Mouse (Mus musculus) macrophage (primary cell): Measurements from ENCODE around the gene Mob3c. TPM values are rescaled to one million over a fixed set of nuclear protein-coding genes. Genes with fewer than 3 reads are reported as not detected.
A peak's percentile ranks its signal among the peaks of the same experiment; 100 is the strongest.

Experiments
- H3K27ac ChIP-seq: fragments of 350-480 bp; formaldehyde crosslinking; 2 replicates; pipeline ENCODE4 v1.9.0; 2021
- H3K36me3 ChIP-seq: fragments of 350-480 bp; formaldehyde crosslinking; 2 replicates; pipeline ENCODE4 v1.9.0; 2021; ENCODE audit errors: inconsistent target
- H3K4me3 ChIP-seq: fragments of 350-480 bp; formaldehyde crosslinking; 2 replicates; pipeline ENCODE4 v1.9.0; 2021; ENCODE audit errors: inconsistent target
- H3K79me2 ChIP-seq: fragments of 350-480 bp; formaldehyde crosslinking; 2 replicates; pipeline ENCODE4 v1.9.0; 2021; ENCODE audit errors: inconsistent target
- whole genome bisulfite sequencing: methylation state at CpG from one replicate; pipeline ENCODE4 v1.1.7; 2026; ENCODE audit warnings: inconsistent platforms; ENCODE audit not compliant: missing documents; 5-methylcytosine and 5-hydroxymethylcytosine counted together
- polyA plus RNA-seq: library from polyadenylated mRNA; stranded (reverse); fragments of 250-400 nt; gene quantifications from 3 replicates; pipeline ENCODE4 v1.2.4, GENCODE M21; 2018; ENCODE audit warnings: inconsistent platforms

Mob3c gene
- polyA plus RNA-seq, 1 experiment from 2014 or later, result 23.8 TPM

DNA sequence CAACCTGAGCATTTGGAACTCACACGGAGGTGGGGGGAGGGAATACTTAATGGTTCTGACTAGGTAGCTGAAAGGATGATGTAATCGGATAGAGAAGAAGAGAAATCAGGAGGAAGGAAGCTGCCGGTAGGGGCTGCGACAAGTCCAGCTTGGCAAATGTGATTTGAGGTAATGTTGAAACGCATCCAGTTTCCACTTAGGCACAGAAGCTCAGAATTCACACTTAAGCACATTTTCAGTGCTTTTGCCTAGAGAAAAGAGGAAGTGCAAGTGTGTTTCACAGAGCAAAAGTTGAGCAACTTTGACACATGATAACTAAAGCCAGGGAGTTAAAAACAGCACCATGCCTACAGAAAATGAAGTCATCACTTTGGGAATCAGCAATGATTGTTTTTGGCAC, 19.5 kb downstream of the Mob3c start:
- no peak overlapping the region for H3K4me3 ChIP-seq

DNA sequence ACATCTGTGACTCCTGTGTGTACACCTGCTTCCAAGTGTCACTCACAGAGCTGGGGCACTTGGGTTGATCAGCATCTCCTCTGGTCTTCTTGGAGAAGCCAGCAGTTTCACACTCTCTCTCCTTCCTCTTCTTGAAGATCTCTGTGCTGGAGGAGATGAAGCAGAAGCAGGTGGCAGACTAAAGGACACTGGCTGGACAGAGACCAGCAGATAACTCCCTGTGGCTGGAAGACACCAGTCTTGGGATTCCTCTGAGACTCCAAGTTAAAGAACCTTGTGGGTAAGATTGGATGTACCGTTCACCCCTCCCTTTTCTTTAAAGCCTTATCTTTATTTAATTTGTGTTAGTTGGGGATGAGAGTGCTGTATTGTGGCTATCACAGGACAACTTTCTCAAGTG, 20.2 kb downstream of the Mob3c start:
- Histone ChIP-seq H3K36me3 (peaks cover 48% of the 10 kb centered on the region), H3K4me3 (no peak overlapping the region), H3K27ac (peak overlapping the region; percentile 99), H3K79me2 (peaks cover 88% of the 10 kb centered on the region)
- 94% methylated on average over 1 of the region's 1 CpGs for WGBS

More for the DNA sequence above, 19.5 kb downstream of the Mob3c start:
- Histone ChIP-seq H3K79me2 (peaks cover 88% of the 10 kb centered on the region), H3K36me3 (peaks cover 44% of the 10 kb centered on the region), H3K27ac (peak overlapping the region; percentile 99)
- 0% methylated on average over 5 of the region's 5 CpGs for WGBS

DNA sequence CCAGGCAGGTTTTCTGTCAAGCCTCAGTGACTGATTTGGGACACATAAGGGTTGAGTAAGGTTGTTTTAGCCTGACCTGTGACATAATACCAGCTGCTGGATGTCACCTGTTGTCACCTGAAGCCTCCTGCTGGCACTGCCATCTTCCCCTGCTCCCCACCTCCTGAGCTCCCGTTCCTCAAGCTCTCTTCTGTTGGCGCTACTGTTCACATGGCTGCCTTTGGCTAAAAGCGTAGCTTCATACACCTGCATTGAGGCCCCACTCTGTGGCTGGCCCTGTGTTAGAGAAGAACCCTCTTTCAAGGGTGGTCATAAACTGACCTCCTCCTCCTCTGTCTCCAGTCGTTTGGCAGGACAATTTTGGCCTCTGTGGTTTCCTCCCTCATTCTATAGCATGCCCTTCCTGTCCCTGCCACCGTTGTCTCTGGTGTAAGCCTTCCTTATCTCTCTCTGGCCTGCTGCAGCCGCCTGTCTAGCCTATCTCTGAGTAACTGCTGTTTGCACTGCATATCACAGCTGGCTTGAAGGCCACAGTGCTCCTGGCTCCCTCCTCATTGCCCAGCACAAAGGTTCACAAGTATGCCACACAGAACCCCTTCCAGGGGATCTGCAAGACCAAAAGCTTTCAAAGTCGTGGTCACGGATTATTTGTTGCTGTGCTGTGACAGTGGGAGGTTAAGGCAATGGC, 21.2 kb downstream of the Mob3c start:
- H3K79me2 ChIP-seq, result peaks cover 88% of the 10 kb centered on the region
- peak overlapping the region; percentile 99 for H3K27ac ChIP-seq
- 42% methylated on average over 8 of the region's 8 CpGs for WGBS
- H3K36me3 ChIP-seq, result peaks cover 49% of the 10 kb centered on the region
- H3K4me3 ChIP-seq, result no peak overlapping the region

GRCm38 (mm10) chr4:115850111-115850510, 22.2 kb downstream of the Mob3c start:
- Histone ChIP-seq H3K4me3 (no peak overlapping the region), H3K79me2 (peaks cover 88% of the 10 kb centered on the region), H3K27ac (peak overlapping the region; percentile 99), H3K36me3 (peaks cover 57% of the 10 kb centered on the region)
- WGBS, result 91% methylated on average over 2 of the region's 2 CpGs

GRCm38 (mm10) chr4:115850631-115851030, 22.7 kb downstream of the Mob3c start:
- Histone ChIP-seq H3K27ac (peak overlapping the region; percentile 99), H3K79me2 (peaks cover 88% of the 10 kb centered on the region), H3K36me3 (peaks cover 61% of the 10 kb centered on the region), H3K4me3 (no peak overlapping the region)
- 77% methylated on average over 2 of the region's 2 CpGs for WGBS

DNA sequence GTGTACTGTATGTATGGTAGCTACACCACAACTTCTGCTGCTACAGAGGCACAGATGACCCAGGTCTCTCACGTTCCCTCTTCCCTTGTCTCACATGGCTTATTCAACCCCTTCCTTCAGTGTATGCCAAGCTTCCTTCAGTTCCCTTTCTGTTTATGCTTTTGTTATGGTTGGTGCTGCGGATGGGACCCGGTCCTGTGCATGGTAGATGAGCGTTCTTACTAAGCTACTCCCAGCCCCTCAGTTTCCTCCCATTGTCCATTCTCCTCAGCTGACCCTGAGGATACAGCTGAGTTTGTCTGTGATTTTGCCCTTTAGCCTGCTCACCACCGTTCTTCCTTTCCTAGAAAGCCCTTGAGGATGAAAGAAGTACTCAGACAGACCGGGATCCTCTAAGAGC, 23.7 kb downstream of the Mob3c start:
- H3K27ac ChIP-seq, result no peak overlapping the region
- WGBS, result 91% methylated on average over 6 of the region's 6 CpGs
- H3K36me3 ChIP-seq, result peaks cover 61% of the 10 kb centered on the region
- H3K4me3 ChIP-seq, result no peak overlapping the region
- H3K79me2 ChIP-seq, result peaks cover 88% of the 10 kb centered on the region

GRCm38 (mm10) chr4:115855100-115855499, 27.2 kb downstream of the Mob3c start:
- Histone ChIP-seq H3K36me3 (peaks cover 56% of the 10 kb centered on the region), H3K27ac (no peak overlapping the region), H3K4me3 (no peak overlapping the region), H3K79me2 (peaks cover 83% of the 10 kb centered on the region)
- WGBS, result 75% methylated on average over 6 of the region's 6 CpGs

GRCm38 (mm10) chr4:115855609-115856008, 27.7 kb downstream of the Mob3c start:
- WGBS, result 100% methylated on average over 4 of the region's 4 CpGs
- Histone ChIP-seq H3K27ac (no peak overlapping the region), H3K36me3 (peaks cover 56% of the 10 kb centered on the region)

DNA sequence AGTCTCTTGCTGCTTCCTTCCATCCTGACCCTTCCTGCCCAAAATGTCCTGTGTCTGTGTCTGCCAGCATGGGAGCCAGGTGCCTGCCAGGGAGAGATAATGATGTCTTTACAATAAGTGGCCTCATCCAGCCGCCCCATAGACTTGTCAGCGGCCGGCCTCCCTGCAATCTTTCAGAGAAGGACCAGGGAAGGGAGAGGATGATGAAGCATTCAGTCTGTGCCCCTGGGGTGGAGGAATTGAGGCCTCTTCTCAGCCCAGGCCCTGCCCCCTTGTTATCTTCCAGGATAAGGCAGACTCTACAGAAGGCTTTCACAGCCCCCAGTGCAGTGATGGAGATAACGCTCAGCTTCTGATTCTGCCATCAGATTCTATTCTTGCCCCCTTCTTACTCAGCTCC, 28.4 kb downstream of the Mob3c start:
- Histone ChIP-seq H3K27ac (peak overlapping the region; percentile 80), H3K36me3 (peaks cover 56% of the 10 kb centered on the region)
- 100% methylated on average over 4 of the region's 4 CpGs for WGBS

More at GRCm38 (mm10) chr4:115855609-115856008, 27.7 kb downstream of the Mob3c start:
- peaks cover 78% of the 10 kb centered on the region for H3K79me2 ChIP-seq
- no peak overlapping the region for H3K4me3 ChIP-seq

GRCm38 (mm10) chr4:115857293-115857883, 29.5 kb downstream of the Mob3c start:
- 31% methylated on average over 9 of the region's 9 CpGs for WGBS
- Histone ChIP-seq H3K79me2 (peaks cover 60% of the 10 kb centered on the region), H3K4me3 (no peak overlapping the region), H3K36me3 (peaks cover 61% of the 10 kb centered on the region), H3K27ac (peak overlapping the region; percentile 80)

More for the DNA sequence above, 28.4 kb downstream of the Mob3c start:
- H3K79me2 ChIP-seq, result peaks cover 72% of the 10 kb centered on the region
- no peak overlapping the region for H3K4me3 ChIP-seq

DNA sequence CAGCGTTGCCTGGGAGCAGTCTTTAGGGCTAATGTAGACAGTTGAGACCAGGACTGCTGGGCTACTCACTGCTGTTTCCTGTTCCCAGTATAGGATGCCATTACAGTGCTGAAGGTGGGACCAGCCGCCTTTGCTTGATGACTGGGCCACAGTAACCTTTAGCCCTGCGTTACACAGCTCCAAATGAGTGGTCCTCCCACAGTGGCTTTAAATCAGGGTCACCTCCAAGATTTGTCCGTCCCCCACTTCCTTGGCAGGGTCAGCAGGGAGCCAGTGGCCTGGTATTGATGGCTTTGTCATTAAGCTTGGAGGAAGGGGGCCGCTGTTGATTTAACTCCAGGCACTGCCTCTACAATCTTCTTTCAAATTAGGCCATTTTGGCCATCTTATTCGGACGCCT, 35.5 kb downstream of the Mob3c start:
- Histone ChIP-seq H3K36me3 (peaks cover 83% of the 10 kb centered on the region), H3K27ac (no peak overlapping the region), H3K79me2 (peaks cover 13% of the 10 kb centered on the region; the same call in 1 of the 2 replicates), H3K4me3 (no peak overlapping the region)
- WGBS, result 96% methylated on average over 7 of the region's 7 CpGs

- Histone ChIP-seq H3K4me3 (no peak overlapping the region), H3K36me3 (peaks cover 88% of the 10 kb centered on the region)
- 86% methylated on average over 10 of the region's 10 CpGs for WGBS
Observed at GRCm38 (mm10) chr4:115863880-115864279, 36.0 kb downstream of the Mob3c start.

GRCm38 (mm10) chr4:115869512-115870210, 41.8 kb downstream of the Mob3c start:
- Histone ChIP-seq H3K4me3 (no peak overlapping the region), H3K36me3 (peaks cover 90% of the 10 kb centered on the region)
- 92% methylated on average over 16 of the region's 16 CpGs for WGBS

More at GRCm38 (mm10) chr4:115863880-115864279, 36.0 kb downstream of the Mob3c start:
- H3K79me2 ChIP-seq, result peaks cover 11% of the 10 kb centered on the region; the same call in 1 of the 2 replicates
- no peak overlapping the region for H3K27ac ChIP-seq

GRCm38 (mm10) chr4:115873231-115873630, 45.3 kb downstream of the Mob3c start:
- H3K79me2 ChIP-seq, result no peaks in the 10 kb centered on the region
- 85% methylated on average over 1 of the region's 3 CpGs for WGBS
- H3K27ac ChIP-seq, result no peak overlapping the region
- H3K4me3 ChIP-seq, result no peak overlapping the region
- peaks cover 100% of the 10 kb centered on the region for H3K36me3 ChIP-seq

More at GRCm38 (mm10) chr4:115869512-115870210, 41.8 kb downstream of the Mob3c start:
- Histone ChIP-seq H3K79me2 (no peaks in the 10 kb centered on the region), H3K27ac (no peak overlapping the region)
